Mouse (Mus musculus): ENCODE data around the gene Ddx23. TPM values are rescaled to one million over a fixed set of nuclear protein-coding genes. Genes with fewer than 3 reads are reported as not detected.

Gene Ddx23
- polyA plus RNA-seq, 1 experiment from 2014 or later, result 111 TPM

DNA sequence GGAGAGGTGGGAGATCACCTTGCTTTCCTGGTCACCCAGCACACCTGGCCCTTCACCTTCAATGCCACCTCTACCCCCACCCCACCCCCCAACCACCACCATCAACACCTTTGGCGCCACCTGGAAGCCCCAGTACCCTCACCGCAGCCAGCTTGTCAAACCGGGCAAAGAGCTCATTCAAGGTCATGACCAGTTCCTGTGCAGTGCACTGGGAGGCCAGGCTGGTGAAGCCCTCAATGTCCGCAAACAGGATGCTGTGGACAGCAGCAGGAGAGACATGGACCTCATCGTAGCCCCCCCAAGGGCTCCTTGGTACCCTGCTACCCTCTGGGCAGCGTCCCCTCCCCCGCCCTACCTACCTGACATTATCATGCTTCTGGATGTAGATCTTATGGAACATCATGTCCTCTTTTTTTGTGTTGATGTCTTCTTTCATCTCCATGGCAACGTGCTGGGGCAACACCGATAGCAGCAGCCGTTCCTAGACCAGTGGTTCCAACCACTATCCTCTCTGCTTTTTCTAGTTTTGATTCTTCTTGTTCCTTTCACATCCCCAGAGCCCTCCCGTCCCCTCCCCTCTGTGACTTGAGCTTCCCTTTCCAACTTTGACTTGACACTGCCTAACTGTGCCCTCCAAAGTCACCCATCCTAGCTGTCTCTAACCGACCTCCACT lies 62.5 kb downstream of the Ddx23 start:
- Histone ChIP-seq H3K36me3 (ENCODE audit: inconsistent target) (no peaks in the 10 kb centered on the region), H3K4me3 (ENCODE audit: inconsistent target) (no peak overlapping the region), H3K27ac (no peak overlapping the region), H3K79me2 (ENCODE audit: inconsistent target) (no peaks in the 10 kb centered on the region)
- WGBS (ENCODE audit: missing documents), result 93% methylated on average over 12 of the region's 12 CpGs

DNA sequence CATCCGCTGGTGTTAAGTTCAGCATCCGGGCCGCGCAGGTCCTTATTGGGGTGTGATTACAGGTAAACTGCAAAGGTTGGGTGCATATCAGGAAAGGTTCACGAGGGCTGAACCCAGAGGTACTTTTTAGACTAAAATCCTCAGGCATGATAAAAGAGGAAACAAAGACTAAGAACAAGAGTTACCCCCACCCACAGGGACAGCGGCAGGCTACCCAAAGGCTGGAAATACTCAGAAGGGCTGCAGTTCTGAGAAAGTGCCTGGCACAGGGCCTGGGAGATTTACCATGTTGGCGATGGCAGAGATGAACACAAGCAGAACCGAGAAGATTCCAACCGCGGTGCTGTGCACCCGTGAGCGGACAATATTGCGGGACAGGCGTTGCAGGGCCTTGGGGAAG lies 66.1 kb downstream of the Ddx23 start:
- H3K27ac ChIP-seq, result no peak overlapping the region
- H3K36me3 ChIP-seq (ENCODE audit: inconsistent target), result no peaks in the 10 kb centered on the region
- 90% methylated on average over 14 of the region's 14 CpGs for WGBS (ENCODE audit: missing documents)
- no peaks in the 10 kb centered on the region for H3K79me2 ChIP-seq (ENCODE audit: inconsistent target)
- H3K4me3 ChIP-seq (ENCODE audit: inconsistent target), result no peak overlapping the region

Other genes with a start within 250 kb of the Ddx23 start
- not detected in 3 replicates for gene Olfr282, start 231.7 kb downstream of the Ddx23 start, polyA plus RNA-seq (2018)
- gene Olfr281, start 210.3 kb downstream of the Ddx23 start, polyA plus RNA-seq (2018), result not detected in 3 replicates
- gene OR5BS1P, start 193.0 kb downstream of the Ddx23 start, polyA plus RNA-seq (2018), result not detected in 3 replicates
- not detected in 3 replicates for gene Lalba, start 180.2 kb downstream of the Ddx23 start, polyA plus RNA-seq (2018)
- not detected in 3 replicates for gene Olfr279, start 170.5 kb downstream of the Ddx23 start, polyA plus RNA-seq (2018)
- 17.8 to 41.1 TPM (median 31.9 TPM) in 3 replicates for gene Kansl2, start 128.6 kb downstream of the Ddx23 start, polyA plus RNA-seq (2018)
- gene Ccnt1, start 92.0 kb downstream of the Ddx23 start, polyA plus RNA-seq (2018), result 15.6 to 24.0 TPM (median 18.9 TPM) in 3 replicates
- gene 4930415O20Rik, start 91.9 kb downstream of the Ddx23 start, polyA plus RNA-seq (2018), result not detected in 3 replicates
- 0.09 to 0.34 TPM (median 0.25 TPM) in 3 replicates for gene Adcy6, start 52.8 kb downstream of the Ddx23 start, polyA plus RNA-seq (2018)
- gene Cacnb3, start 32.1 kb downstream of the Ddx23 start, polyA plus RNA-seq (2018), result 0.46 to 1.0 TPM (median 0.79 TPM) in 3 replicates
- gene Rnd1, start 14.6 kb upstream of the Ddx23 start, polyA plus RNA-seq (2018), result 0.27 to 0.47 TPM (median 0.40 TPM) in 3 replicates
- 0.09 TPM in 1 of 3 replicates, not detected in the others for gene Ccdc65, start 45.3 kb upstream of the Ddx23 start, polyA plus RNA-seq (2018)
- 0.42 to 1.0 TPM (median 0.77 TPM) in 3 replicates for gene Fkbp11, start 65.3 kb upstream of the Ddx23 start, polyA plus RNA-seq (2018)
- gene Arf3, start 100.3 kb upstream of the Ddx23 start, polyA plus RNA-seq (2018), result 95.4 to 100 TPM (median 98.2 TPM) in 3 replicates
- gene Wnt10b, start 115.3 kb upstream of the Ddx23 start, polyA plus RNA-seq (2018), result not detected in 3 replicates
- gene Wnt1, start 127.0 kb upstream of the Ddx23 start, polyA plus RNA-seq (2018), result not detected in 3 replicates
- gene Ddn, start 146.6 kb upstream of the Ddx23 start, polyA plus RNA-seq (2018), result 0.06 TPM in 1 of 3 replicates, not detected in the others
- 34.9 to 43.9 TPM (median 40.2 TPM) in 3 replicates for gene Prkag1, start 168.6 kb upstream of the Ddx23 start, polyA plus RNA-seq (2018)
- 17.3 to 22.5 TPM (median 19.8 TPM) in 3 replicates for gene Kmt2d, start 208.3 kb upstream of the Ddx23 start, polyA plus RNA-seq (2018)
- gene Rhebl1, start 231.6 kb upstream of the Ddx23 start, polyA plus RNA-seq (2018), result 0.52 to 3.0 TPM (median 2.4 TPM) in 3 replicates
- not detected in 3 replicates for gene Dhh, start 235.6 kb upstream of the Ddx23 start, polyA plus RNA-seq (2018)

Data from macrophage (primary cell).